Mouse (Mus musculus) liver, embryonic 14.5 days (tissue): ENCODE results near the gene Armc9.

Source experiments
- CTCF ChIP-seq: IDR thresholded peaks from 2 replicates; pipeline ENCODE4 v1.5.1; 2016; ENCODE audit warnings: antibody characterized with exemption, low read depth, control low read depth
- EP300 ChIP-seq: IDR thresholded peaks from 2 replicates; pipeline ENCODE4 v1.6.1; 2016; ENCODE audit warnings: antibody characterized with exemption, low read depth

GRCm38 (mm10) chr1:86307871-86308641, 153.5 kb downstream of the Armc9 start:
- no peak for TF ChIP-seq EP300
- TF ChIP-seq CTCF, result peak; percentile 17; the same call in 1 of the 2 replicates
